Mouse (Mus musculus) lung, postnatal 0 days (tissue): ENCODE data around the gene Fank1.

Experiments
- CTCF ChIP-seq: IDR thresholded peaks from 2 replicates; pipeline ENCODE4 v1.5.1; 2016; ENCODE audit warnings: antibody characterized with exemption, mild to moderate bottlenecking
- EP300 ChIP-seq: IDR thresholded peaks from 2 replicates; pipeline ENCODE4 v1.6.1; 2016; ENCODE audit warnings: antibody characterized with exemption, mild to moderate bottlenecking, control low read depth

DNA sequence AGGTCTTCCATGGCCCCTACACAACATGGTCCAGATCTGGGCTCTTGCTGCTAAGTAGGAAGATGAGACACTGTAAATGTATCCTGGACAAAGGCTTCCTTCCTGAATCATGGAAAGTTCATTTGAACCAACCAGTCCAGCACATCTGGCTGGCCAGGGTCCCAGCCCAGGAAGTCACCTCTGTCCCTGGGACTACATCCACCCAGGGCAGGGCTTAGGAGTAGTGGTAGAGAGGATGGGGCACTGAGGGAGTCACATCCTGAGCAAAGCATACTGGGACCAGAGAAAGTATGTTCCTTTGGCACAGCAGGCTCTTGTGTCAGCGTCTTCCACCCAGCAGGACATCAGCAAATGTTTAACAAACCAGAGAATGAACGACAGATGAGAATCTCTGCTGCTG lies 149.1 kb downstream of the Fank1 start:
- TF ChIP-seq CTCF (no peak), EP300 (no peak)
